Mouse (Mus musculus) megakaryocyte progenitor cell, adult 5-6 weeks (primary cell): ENCODE measurements at regions not wholly inside any gene's neighbourhood (a gene's known extent, or its start where the extent isn't known, plus 50 kb on each side); places are given as distances from the start of the nearest gene placed in this dataset.

ENCODE experiments used
- ATAC-seq: replicated peaks from 2 replicates; pipeline ENCODE4 v1.8.0; 2016; ENCODE audit warnings: mild to moderate bottlenecking, moderate TSS enrichment, inconsistent platforms; ENCODE audit not compliant: poor library complexity

- no peak for ATAC-seq
These were observed 155.6 kb downstream of the Chic2 start for GRCm38 (mm10) chr5:74888934-74889333.

GRCm38 (mm10) chr5:74885958-74886357 is 158.6 kb downstream of the Chic2 start:
- no peak for ATAC-seq

GRCm38 (mm10) chr5:74882563-74882962 is 162.0 kb downstream of the Chic2 start:
- ATAC-seq = no peak

- ATAC-seq = no peak
These were observed 163.8 kb downstream of the Chic2 start for GRCm38 (mm10) chr5:74880669-74881226.

- no peak for ATAC-seq
These were observed 164.5 kb downstream of the Chic2 start for GRCm38 (mm10) chr5:74880048-74880437.

- ATAC-seq = no peak
These were observed 165.2 kb downstream of the Chic2 start for GRCm38 (mm10) chr5:74879098-74880047.

GRCm38 (mm10) chr5:74877595-74877994 is 167.0 kb downstream of the Chic2 start:
- no peak for ATAC-seq

GRCm38 (mm10) chr5:74877185-74877584 is 167.4 kb downstream of the Chic2 start:
- ATAC-seq = no peak

- no peak for ATAC-seq
These were observed 169.9 kb downstream of the Chic2 start for GRCm38 (mm10) chr5:74874691-74875090.

GRCm38 (mm10) chr5:74870615-74871014 is 167.9 kb upstream of the Lnx1 start:
- no peak for ATAC-seq

GRCm38 (mm10) chr5:74867113-74867785 is 164.5 kb upstream of the Lnx1 start:
- ATAC-seq = no peak

- no peak for ATAC-seq
These were observed 164.0 kb upstream of the Lnx1 start for GRCm38 (mm10) chr5:74866697-74867096.

- no peak for ATAC-seq
These were observed 162.7 kb upstream of the Lnx1 start for GRCm38 (mm10) chr5:74865446-74865845.

- ATAC-seq = no peak
These were observed 161.9 kb upstream of the Lnx1 start for GRCm38 (mm10) chr5:74864540-74865157.

GRCm38 (mm10) chr5:74861297-74861696 is 158.6 kb upstream of the Lnx1 start:
- no peak for ATAC-seq

GRCm38 (mm10) chr5:74857861-74858260 is 155.1 kb upstream of the Lnx1 start:
- no peak for ATAC-seq

GRCm38 (mm10) chr5:74857161-74857560 is 154.4 kb upstream of the Lnx1 start:
- no peak for ATAC-seq

GRCm38 (mm10) chr5:74847824-74848223 is 145.1 kb upstream of the Lnx1 start:
- ATAC-seq = no peak

- no peak for ATAC-seq
These were observed 144.0 kb upstream of the Lnx1 start for GRCm38 (mm10) chr5:74846674-74847073.

GRCm38 (mm10) chr5:74834401-74834800 is 131.7 kb upstream of the Lnx1 start:
- ATAC-seq = no peak

GRCm38 (mm10) chr5:74833887-74834286 is 131.2 kb upstream of the Lnx1 start:
- ATAC-seq = no peak
